Mouse (Mus musculus) neutrophil, adult 5-6 weeks (primary cell): Measurements from ENCODE around the gene Fst. TPM values are rescaled to one million over a fixed set of nuclear protein-coding genes. Genes with fewer than 3 reads are reported as not detected.
A peak's percentile ranks its signal among the peaks of the same experiment; 100 is the strongest.

Source experiments
- ATAC-seq: fragments of 151-379, 151-347 bp; 2 replicates; pipeline ENCODE4 v1.8.0; 2017; ENCODE audit warnings: mild to moderate bottlenecking, moderate TSS enrichment; ENCODE audit not compliant: insufficient number of reproducible peaks, poor library complexity, low FRiP score, severe bottlenecking; ENCODE audit errors: extremely low read depth
- total RNA-seq: library from RNA; stranded (forward); fragments of 200-1000 nt; gene quantifications from 2 replicates; pipeline ENCODE4 v1.2.3, GENCODE M21; 2017

Gene Fst
- 0.12 TPM in 1 of 2 replicates, not detected in the other for total RNA-seq

GRCm38 (mm10) chr13:114458886-114459700 is at the start of gene Fst:
Gene Fst (minus strand): TSS chr13:114458951.
- no peak for ATAC-seq

- ATAC-seq: no peak
Observed at GRCm38 (mm10) chr13:114493826-114494225, 35.1 kb upstream of the Fst start.

GRCm38 (mm10) chr13:114488178-114488577 is 29.4 kb upstream of the Fst start:
- no peak for ATAC-seq

GRCm38 (mm10) chr13:114478329-114478728 is 19.6 kb upstream of the Fst start:
- no peak for ATAC-seq

GRCm38 (mm10) chr13:114469945-114470344 is 11.2 kb upstream of the Fst start:
- no peak for ATAC-seq

GRCm38 (mm10) chr13:114466269-114466919 is 7.6 kb upstream of the Fst start:
- no peak for ATAC-seq

- ATAC-seq: no peak
Observed at GRCm38 (mm10) chr13:114465387-114465786, 6.6 kb upstream of the Fst start.

- ATAC-seq: no peak
Observed at GRCm38 (mm10) chr13:114464824-114465223, 6.1 kb upstream of the Fst start.

- ATAC-seq: no peak
Observed at GRCm38 (mm10) chr13:114462548-114463408, 4.0 kb upstream of the Fst start.

- ATAC-seq: no peak
Observed at GRCm38 (mm10) chr13:114460306-114460892, 1.6 kb upstream of the Fst start.

GRCm38 (mm10) chr13:114459701-114460160 is 980 bp upstream of the Fst start:
- ATAC-seq: no peak

GRCm38 (mm10) chr13:114458291-114458885 is 363 bp downstream of the Fst start:
- no peak for ATAC-seq

GRCm38 (mm10) chr13:114457567-114458120 is 1.1 kb downstream of the Fst start:
- ATAC-seq: no peak

GRCm38 (mm10) chr13:114456766-114457566 is 1.8 kb downstream of the Fst start:
- ATAC-seq: peak; percentile 23; the same call in 1 of the 2 replicates

GRCm38 (mm10) chr13:114456224-114456623 is 2.5 kb downstream of the Fst start:
- ATAC-seq: no peak

GRCm38 (mm10) chr13:114455788-114456187 is 3.0 kb downstream of the Fst start:
- ATAC-seq: no peak

GRCm38 (mm10) chr13:114447213-114447612 is 11.5 kb downstream of the Fst start:
- no peak for ATAC-seq

GRCm38 (mm10) chr13:114432491-114432890 is 26.3 kb downstream of the Fst start:
- ATAC-seq: no peak
